Mouse (Mus musculus) embryonic facial prominence, embryonic 12.5 days (tissue): ENCODE data around the gene Nr2e3. TPM values are rescaled to one million over a fixed set of nuclear protein-coding genes. Genes with fewer than 3 reads are reported as not detected.

Experiments used
- ATAC-seq: fragments of 200-750 bp; cut with Nextera tagmentation; 2 replicates; pipeline ENCODE4 v1.8.0; 2017; ENCODE audit not compliant: insufficient number of reproducible peaks, insufficient read depth, low FRiP score, low TSS enrichment
- H3K27ac ChIP-seq: fragments of 300-500 bp; sonication (generic); 2 replicates; pipeline ENCODE4 v1.5.1; 2016; ENCODE audit warnings: mild to moderate bottlenecking
- H3K27me3 ChIP-seq: fragments of 300-500 bp; sonication (generic); 2 replicates; pipeline ENCODE4 v1.6.1; 2016; ENCODE audit warnings: mild to moderate bottlenecking, moderate library complexity
- H3K36me3 ChIP-seq: fragments of 300-500 bp; sonication (generic); 2 replicates; pipeline ENCODE4 v1.6.1; 2016; ENCODE audit warnings: mild to moderate bottlenecking
- H3K4me1 ChIP-seq: fragments of 300-500 bp; sonication (generic); 2 replicates; pipeline ENCODE4 v1.6.1; 2016
- H3K4me2 ChIP-seq: fragments of 300-500 bp; sonication (generic); replicated peaks from 2 replicates; pipeline ENCODE4 v1.6.1; 2016; ENCODE audit warnings: mild to moderate bottlenecking, moderate library complexity
- H3K4me3 ChIP-seq: fragments of 300-500 bp; sonication (generic); 2 replicates; pipeline ENCODE4 v1.5.1; 2016; ENCODE audit warnings: mild to moderate bottlenecking
- H3K9ac ChIP-seq: fragments of 300-500 bp; sonication (generic); 2 replicates; pipeline ENCODE4 v1.6.1; 2016; ENCODE audit warnings: mild to moderate bottlenecking, moderate library complexity
- H3K9me3 ChIP-seq: fragments of 300-500 bp; sonication (generic); 2 replicates; pipeline ENCODE4 v1.6.1; 2016; ENCODE audit warnings: mild to moderate bottlenecking, moderate library complexity
- WGBS: fragments of 180-500 bp; shearing (Covaris S2); methylation state at CpG from one replicate; pipeline ENCODE4 v1.1.7; 2016; 5-methylcytosine and 5-hydroxymethylcytosine counted together
- polyA plus RNA-seq: library from polyadenylated mRNA; unstranded; fragments of >200 nt; fragmentation: Nextera tagmentation; extraction: Ambion mirVana; gene quantifications from 2 replicates; pipeline ENCODE4 v1.2.1, GENCODE M21; 2016

Gene Nr2e3
- 0.97 and 1.4 TPM in 2 replicates for polyA plus RNA-seq

DNA sequence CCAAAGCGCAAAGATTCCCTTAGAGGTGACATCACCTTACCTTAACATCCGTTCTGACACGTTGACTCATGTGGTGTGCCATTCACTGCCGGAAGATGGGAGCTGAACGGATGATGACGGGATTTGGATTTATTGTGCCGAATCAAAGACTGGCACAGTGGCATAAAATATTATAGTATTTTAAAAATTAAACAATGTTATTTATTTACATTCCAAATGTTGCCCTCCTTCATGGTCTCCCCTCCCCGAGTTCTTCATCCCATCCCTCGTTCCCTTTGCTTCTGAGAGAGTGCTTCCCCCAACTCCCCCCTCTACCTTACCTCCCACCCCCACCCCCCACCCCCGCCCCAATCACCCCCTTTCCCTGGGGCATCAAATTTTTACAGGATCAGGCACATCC lies at the start of gene Nr2e3:
Gene Nr2e3, minus strand, starts transcription at position 101 of the 400 bp plus-strand sequence.
- no peaks in the 10 kb centered on the region for H3K27me3 ChIP-seq
- no peaks in the 10 kb centered on the region for H3K36me3 ChIP-seq
- ATAC-seq = no peak
- no peak within 1 kb of the TSS for H3K4me3 ChIP-seq
- no peak within 1 kb of the TSS for H3K9ac ChIP-seq
- no peak within 1 kb of the TSS for H3K27ac ChIP-seq
- H3K4me1 ChIP-seq = peaks cover 10% of the 10 kb centered on the region
- no peak within 1 kb of the TSS for H3K4me2 ChIP-seq
- 72% methylated on average over 10 of the region's 10 CpGs for WGBS
- no peaks in the 10 kb centered on the region for H3K9me3 ChIP-seq

DNA sequence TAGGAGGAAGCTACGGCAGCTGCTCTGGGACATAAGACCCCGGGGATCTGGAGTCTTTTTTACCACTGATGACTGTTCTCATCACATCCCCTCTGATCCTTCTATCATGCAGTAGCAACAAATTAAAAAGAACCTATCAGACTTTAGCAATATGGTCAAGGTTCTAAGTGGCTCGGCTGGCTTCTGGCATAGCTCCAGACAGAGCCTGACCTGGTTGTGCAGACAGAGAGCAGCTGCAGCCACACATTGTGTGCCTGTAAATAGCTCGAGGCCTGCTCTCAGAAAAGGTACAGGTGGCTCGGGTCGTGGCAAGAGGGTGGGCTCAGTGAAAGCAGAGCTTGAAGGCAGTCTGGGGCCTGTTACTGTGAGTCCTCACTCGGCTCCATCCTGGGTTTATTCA lies 48.5 kb upstream of the Nr2e3 start:
- WGBS = 63% methylated on average over 7 of the region's 7 CpGs
- ATAC-seq = no peak
- no peaks in the 10 kb centered on the region for H3K36me3 ChIP-seq
- H3K4me3 ChIP-seq = no peak overlapping the region
- H3K9ac ChIP-seq = no peak overlapping the region
- no peaks in the 10 kb centered on the region for H3K4me1 ChIP-seq
- no peaks in the 10 kb centered on the region for H3K9me3 ChIP-seq
- no peak overlapping the region for H3K27ac ChIP-seq
- H3K4me2 ChIP-seq = no peak overlapping the region
- no peaks in the 10 kb centered on the region for H3K27me3 ChIP-seq

- H3K27me3 ChIP-seq = no peaks in the 10 kb centered on the region
- ATAC-seq = no peak
- H3K4me2 ChIP-seq = no peak overlapping the region
- no peak overlapping the region for H3K27ac ChIP-seq
- H3K9me3 ChIP-seq = no peaks in the 10 kb centered on the region
- WGBS = 89% methylated on average over 8 of the region's 8 CpGs
- H3K4me1 ChIP-seq = no peaks in the 10 kb centered on the region
- H3K4me3 ChIP-seq = no peak overlapping the region
- H3K9ac ChIP-seq = no peak overlapping the region
- no peaks in the 10 kb centered on the region for H3K36me3 ChIP-seq
Observed at GRCm38 (mm10) chr9:60002323-60002722, 41.9 kb upstream of the Nr2e3 start.

DNA sequence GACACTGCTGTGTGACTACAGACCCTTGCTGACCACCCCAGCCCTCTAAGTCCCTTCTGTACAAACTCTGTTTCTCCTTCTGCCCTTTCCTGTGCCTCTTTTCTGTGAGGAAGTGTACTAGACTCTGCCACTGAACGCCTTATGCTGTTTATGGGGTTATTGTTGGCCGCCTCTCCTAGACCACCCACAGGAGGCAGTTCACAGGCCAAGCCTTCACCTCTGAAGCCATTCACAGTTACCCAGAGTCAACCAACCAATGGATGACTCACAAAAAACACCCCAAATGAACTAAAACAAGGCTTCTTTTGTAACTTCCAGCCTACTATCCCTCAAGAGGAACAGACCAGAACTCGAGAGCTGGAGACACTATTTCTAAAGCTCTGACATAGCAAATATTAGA lies 41.0 kb upstream of the Nr2e3 start:
- no peaks in the 10 kb centered on the region for H3K9me3 ChIP-seq
- ATAC-seq = no peak
- no peak overlapping the region for H3K27ac ChIP-seq

DNA sequence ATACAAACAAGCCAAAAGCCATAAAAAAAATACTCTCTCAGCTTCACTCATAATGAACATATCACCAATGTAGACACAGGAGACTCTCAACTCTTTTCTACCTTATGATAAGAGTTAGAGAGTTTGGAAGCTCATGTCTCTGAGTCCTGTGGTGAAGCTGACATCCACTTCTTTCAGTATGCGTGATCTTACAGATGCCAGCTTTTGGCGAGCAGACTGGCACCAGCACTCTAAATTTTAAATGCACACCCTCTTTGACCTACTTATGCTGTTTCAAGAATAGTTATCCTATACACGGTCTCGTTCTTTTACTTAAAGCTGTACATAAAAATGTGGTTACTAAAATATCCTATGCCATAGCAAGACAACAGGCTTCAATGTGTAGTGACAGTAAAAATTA lies 37.3 kb upstream of the Nr2e3 start:
- Histone ChIP-seq H3K36me3 (no peaks in the 10 kb centered on the region), H3K27ac (no peak overlapping the region), H3K4me2 (no peak overlapping the region), H3K4me3 (no peak overlapping the region), H3K9ac (no peak overlapping the region), H3K4me1 (no peaks in the 10 kb centered on the region), H3K27me3 (no peaks in the 10 kb centered on the region), H3K9me3 (no peaks in the 10 kb centered on the region)
- ATAC-seq = no peak
- 93% methylated on average over 4 of the region's 4 CpGs for WGBS

More for the DNA sequence above, 41.0 kb upstream of the Nr2e3 start:
- no peak overlapping the region for H3K4me2 ChIP-seq
- H3K4me3 ChIP-seq = no peak overlapping the region
- 71% methylated on average over 3 of the region's 3 CpGs for WGBS
- no peaks in the 10 kb centered on the region for H3K36me3 ChIP-seq
- H3K27me3 ChIP-seq = no peaks in the 10 kb centered on the region
- no peak overlapping the region for H3K9ac ChIP-seq
- H3K4me1 ChIP-seq = no peaks in the 10 kb centered on the region

- Histone ChIP-seq H3K9me3 (no peaks in the 10 kb centered on the region), H3K4me1 (no peaks in the 10 kb centered on the region), H3K4me3 (no peak overlapping the region), H3K9ac (no peak overlapping the region), H3K27ac (peak overlapping the region; percentile 55; the same call in 1 of the 2 replicates), H3K4me2 (no peak overlapping the region), H3K27me3 (no peaks in the 10 kb centered on the region), H3K36me3 (no peaks in the 10 kb centered on the region)
- WGBS = 54% methylated on average over 5 of the region's 5 CpGs
- ATAC-seq = peak; percentile 86
Observed at GRCm38 (mm10) chr9:59991407-59991806, 30.9 kb upstream of the Nr2e3 start.

GRCm38 (mm10) chr9:59989864-59990263 lies 29.4 kb upstream of the Nr2e3 start:
- Histone ChIP-seq H3K4me3 (no peak overlapping the region), H3K27ac (no peak overlapping the region), H3K9ac (no peak overlapping the region), H3K9me3 (no peaks in the 10 kb centered on the region), H3K36me3 (no peaks in the 10 kb centered on the region), H3K4me1 (no peaks in the 10 kb centered on the region), H3K27me3 (no peaks in the 10 kb centered on the region), H3K4me2 (no peak overlapping the region)
- ATAC-seq = no peak
- 3% methylated on average over 1 of the region's 1 CpGs for WGBS

DNA sequence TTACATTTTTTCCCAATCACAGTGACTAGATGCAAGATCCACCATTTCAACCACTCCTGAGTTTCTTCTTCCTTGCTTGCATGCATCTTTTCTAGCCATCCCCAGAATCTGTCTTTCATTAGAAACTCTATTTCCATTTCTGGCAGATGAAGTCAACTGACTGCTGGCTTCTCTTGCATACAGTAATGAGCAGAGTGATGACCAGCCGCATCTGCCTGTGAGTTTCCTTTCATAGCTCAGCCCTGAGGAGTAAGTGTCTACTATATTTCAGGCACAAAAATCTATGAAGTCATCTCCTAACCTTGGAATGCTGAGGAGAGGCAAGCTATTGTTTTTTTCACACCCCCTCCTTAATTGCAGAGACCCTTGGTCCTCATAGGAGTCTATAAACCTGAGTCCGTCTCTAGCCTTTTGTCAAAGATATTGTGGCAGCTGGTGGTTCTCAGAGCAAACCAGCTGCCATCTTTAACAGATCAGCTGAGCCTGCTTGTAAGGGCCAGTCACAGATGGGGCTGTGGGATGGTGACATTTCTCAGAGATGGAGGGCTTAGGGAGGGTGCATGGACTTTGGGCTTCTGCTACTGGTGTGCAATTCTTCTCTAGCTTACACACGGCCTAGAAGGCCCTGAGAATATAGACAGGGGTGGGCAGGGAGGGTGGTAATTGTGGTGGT lies 25.6 kb upstream of the Nr2e3 start:
- WGBS = 74% methylated on average over 3 of the region's 3 CpGs
- no peak for ATAC-seq
- Histone ChIP-seq H3K27ac (no peak overlapping the region), H3K36me3 (no peaks in the 10 kb centered on the region), H3K9ac (no peak overlapping the region), H3K4me1 (no peaks in the 10 kb centered on the region), H3K4me2 (no peak overlapping the region), H3K9me3 (no peaks in the 10 kb centered on the region), H3K27me3 (no peaks in the 10 kb centered on the region), H3K4me3 (no peak overlapping the region)

GRCm38 (mm10) chr9:59981116-59981515 lies 20.7 kb upstream of the Nr2e3 start:
- Histone ChIP-seq H3K27ac (no peak overlapping the region), H3K4me3 (no peak overlapping the region), H3K9me3 (no peaks in the 10 kb centered on the region), H3K27me3 (no peaks in the 10 kb centered on the region), H3K9ac (no peak overlapping the region), H3K4me1 (no peaks in the 10 kb centered on the region), H3K36me3 (no peaks in the 10 kb centered on the region), H3K4me2 (no peak overlapping the region)
- WGBS = 65% methylated on average over 2 of the region's 2 CpGs
- ATAC-seq = no peak

GRCm38 (mm10) chr9:59971263-59971662 lies 10.8 kb upstream of the Nr2e3 start:
- no peak overlapping the region for H3K27ac ChIP-seq
- peaks cover 3% of the 10 kb centered on the region; the same call in 1 of the 2 replicates for H3K4me1 ChIP-seq
- no peaks in the 10 kb centered on the region for H3K36me3 ChIP-seq
- H3K4me3 ChIP-seq = no peak overlapping the region
- WGBS = 80% methylated on average over 4 of the region's 4 CpGs
- no peak for ATAC-seq
- H3K4me2 ChIP-seq = no peak overlapping the region
- H3K9ac ChIP-seq = no peak overlapping the region
- H3K9me3 ChIP-seq = no peaks in the 10 kb centered on the region
- H3K27me3 ChIP-seq = no peaks in the 10 kb centered on the region

- H3K27me3 ChIP-seq = no peaks in the 10 kb centered on the region
- H3K4me3 ChIP-seq = no peak overlapping the region
- H3K4me2 ChIP-seq = no peak overlapping the region
- 30% methylated on average over 6 of the region's 6 CpGs for WGBS
- no peaks in the 10 kb centered on the region for H3K36me3 ChIP-seq
- H3K4me1 ChIP-seq = peaks cover 7% of the 10 kb centered on the region
- no peak overlapping the region for H3K27ac ChIP-seq
- peak; percentile 73; the same call in 1 of the 2 replicates for ATAC-seq
- no peak overlapping the region for H3K9ac ChIP-seq
- H3K9me3 ChIP-seq = no peaks in the 10 kb centered on the region
Observed at GRCm38 (mm10) chr9:59969383-59969782, 8.9 kb upstream of the Nr2e3 start.

DNA sequence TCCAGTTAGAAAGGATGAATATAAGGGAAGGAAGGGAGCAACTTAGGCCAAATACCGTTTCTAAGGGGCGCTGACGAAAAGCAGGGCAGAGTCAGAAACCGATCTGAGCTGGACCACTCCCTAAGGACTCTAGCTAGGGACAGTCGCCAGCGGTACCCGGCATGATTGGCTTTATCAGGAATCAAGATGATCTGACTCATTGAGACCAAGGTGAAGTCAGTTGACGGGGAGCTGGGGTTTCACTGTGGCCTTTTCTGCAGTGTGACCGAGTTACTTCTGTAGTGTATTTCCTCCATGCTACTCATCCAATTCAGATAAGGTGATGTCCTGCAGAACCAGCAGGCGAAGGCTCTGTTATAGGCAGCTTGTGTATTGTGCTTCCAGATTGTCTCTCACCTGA lies 4.6 kb upstream of the Nr2e3 start:
- Histone ChIP-seq H3K36me3 (no peaks in the 10 kb centered on the region), H3K27ac (no peak overlapping the region), H3K27me3 (no peaks in the 10 kb centered on the region), H3K9ac (no peak overlapping the region), H3K4me1 (peaks cover 7% of the 10 kb centered on the region), H3K9me3 (no peaks in the 10 kb centered on the region), H3K4me3 (no peak overlapping the region), H3K4me2 (no peak overlapping the region)
- no peak for ATAC-seq
- WGBS = 78% methylated on average over 10 of the region's 10 CpGs
